Mouse (Mus musculus) layer of hippocampus, adult 2 months (tissue): ENCODE measurements around the gene Eaf2. TPM values are rescaled to one million over a fixed set of nuclear protein-coding genes. Genes with fewer than 3 reads are reported as not detected.

Source experiments
- DNase-seq, 2 experiments: peaks; one replicate each; pipeline ENCODE4 v3.0.0; 2022; ENCODE audit warnings: low spot score in 2 of 2
- H3K27ac ChIP-seq: fragments of 200-600 bp; 2 replicates; pipeline ENCODE4 v1.8.1; 2022
- H3K4me3 ChIP-seq: fragments of 200-600 bp; 2 replicates; pipeline ENCODE4 v1.8.1; 2022; ENCODE audit warnings: mild to moderate bottlenecking
- CTCF ChIP-seq: fragments of 200-600 bp; conservative IDR thresholded peaks from 2 replicates; pipeline ENCODE4 v1.8.1; 2022; ENCODE audit warnings: antibody characterized with exemption, mild to moderate bottlenecking, moderate library complexity
- long read RNA-seq, 2 experiments: library from polyadenylated mRNA; stranded (forward); transcript quantifications; one replicate each; pipeline ENCODE4 v2.0.0; 2021; ENCODE audit warnings: borderline mapping rate in 2 of 2
- total RNA-seq, 2 experiments: library from RNA; stranded (reverse); gene quantifications; 2 replicates each; pipeline ENCODE4 v1.2.3; 2021

Eaf2 gene
- 1 to 10 TPM; 1.7 to 3.4 TPM for total RNA-seq
- long read RNA-seq, experiment 1, partial matches to known transcripts = 0 of 6 reads
- long read RNA-seq, experiment 1, other reads (novel, unspliced or antisense) = 6 of 6 reads
- long read RNA-seq, experiment 2, partial matches to known transcripts = 0 of 4 reads
- long read RNA-seq, experiment 2, other reads (novel, unspliced or antisense) = 4 of 4 reads

GRCm38 (mm10) chr16:36874583-36875275, at the start of gene Eaf2, which contains the start of gene Golgb1:
Gene Eaf2 (minus strand): TSS chr16:36875003.
Gene Golgb1 (plus strand): TSS chr16:36875140.
- H3K27ac ChIP-seq = peak within 1 kb of the TSS; percentile 95
- DNase-seq = peak; percentile 89 to 100
- H3K4me3 ChIP-seq = peak within 1 kb of the TSS; percentile 85
- peak; percentile 29; the same call in 1 of the 2 replicates for TF ChIP-seq CTCF

GRCm38 (mm10) chr16:36924312-36924711, 49.5 kb upstream of the Eaf2 start:
- Histone ChIP-seq H3K4me3 (no peak overlapping the region), H3K27ac (no peak overlapping the region)
- no peak for TF ChIP-seq CTCF
- DNase-seq = no peak

- no peak for DNase-seq
- Histone ChIP-seq H3K4me3 (no peak overlapping the region), H3K27ac (no peak overlapping the region)
- no peak for TF ChIP-seq CTCF
Measured at GRCm38 (mm10) chr16:36921980-36922379, 47.2 kb upstream of the Eaf2 start.

- no peak for DNase-seq
- no peak for TF ChIP-seq CTCF
- Histone ChIP-seq H3K4me3 (no peak overlapping the region), H3K27ac (no peak overlapping the region)
Measured at GRCm38 (mm10) chr16:36921067-36921613, 46.3 kb upstream of the Eaf2 start.

GRCm38 (mm10) chr16:36920410-36920809, 45.6 kb upstream of the Eaf2 start:
- no peak for DNase-seq
- no peak for TF ChIP-seq CTCF
- no peak overlapping the region for H3K27ac ChIP-seq
- H3K4me3 ChIP-seq = no peak overlapping the region

- TF ChIP-seq CTCF = no peak
- H3K4me3 ChIP-seq = no peak overlapping the region
- DNase-seq = no peak
- no peak overlapping the region for H3K27ac ChIP-seq
Measured at GRCm38 (mm10) chr16:36918505-36918904, 43.7 kb upstream of the Eaf2 start.

GRCm38 (mm10) chr16:36914195-36914594, 39.4 kb upstream of the Eaf2 start:
- no peak for TF ChIP-seq CTCF
- Histone ChIP-seq H3K4me3 (no peak overlapping the region), H3K27ac (no peak overlapping the region)
- DNase-seq = no peak

GRCm38 (mm10) chr16:36912311-36912710, 37.5 kb upstream of the Eaf2 start:
- no peak for DNase-seq
- no peak overlapping the region for H3K27ac ChIP-seq
- H3K4me3 ChIP-seq = no peak overlapping the region
- no peak for TF ChIP-seq CTCF

GRCm38 (mm10) chr16:36911909-36912308, 37.1 kb upstream of the Eaf2 start:
- DNase-seq = no peak
- TF ChIP-seq CTCF = no peak
- H3K27ac ChIP-seq = no peak overlapping the region
- no peak overlapping the region for H3K4me3 ChIP-seq

GRCm38 (mm10) chr16:36903156-36903555, 28.4 kb upstream of the Eaf2 start:
- no peak for DNase-seq
- H3K27ac ChIP-seq = no peak overlapping the region
- no peak overlapping the region for H3K4me3 ChIP-seq
- no peak for TF ChIP-seq CTCF

GRCm38 (mm10) chr16:36896712-36897111, 21.9 kb upstream of the Eaf2 start:
- TF ChIP-seq CTCF = no peak
- DNase-seq = no peak
- Histone ChIP-seq H3K27ac (no peak overlapping the region), H3K4me3 (no peak overlapping the region)

- no peak overlapping the region for H3K27ac ChIP-seq
- H3K4me3 ChIP-seq = no peak overlapping the region
- DNase-seq = no peak
- no peak for TF ChIP-seq CTCF
Measured at GRCm38 (mm10) chr16:36893317-36893716, 18.5 kb upstream of the Eaf2 start.

GRCm38 (mm10) chr16:36891415-36891814, 16.6 kb upstream of the Eaf2 start:
- no peak overlapping the region for H3K4me3 ChIP-seq
- H3K27ac ChIP-seq = no peak overlapping the region
- no peak for DNase-seq
- TF ChIP-seq CTCF = no peak

- DNase-seq = no peak
- Histone ChIP-seq H3K27ac (no peak overlapping the region), H3K4me3 (no peak overlapping the region)
- TF ChIP-seq CTCF = no peak
Measured at GRCm38 (mm10) chr16:36890559-36890958, 15.8 kb upstream of the Eaf2 start.
